Mouse (Mus musculus) liver, embryonic 12.5 days (tissue): ENCODE data around the gene Zmym5. TPM values are rescaled to one million over a fixed set of nuclear protein-coding genes. Genes with fewer than 3 reads are reported as not detected.
"Not testable (repeated sequence)": the region's sequence is repeated elsewhere in the genome, so short reads cannot be mapped to it uniquely, and the experiment has no call there.

Experiments
- ATAC-seq: fragments of 200-750 bp; cut with Nextera tagmentation; 2 replicates; pipeline ENCODE4 v1.8.0; 2017; ENCODE audit warnings: moderate number of reproducible peaks, mild to moderate bottlenecking, moderate library complexity
- H3K27ac ChIP-seq: fragments of 300-500 bp; sonication (generic); 2 replicates; pipeline ENCODE4 v1.5.1; 2016; ENCODE audit warnings: mild to moderate bottlenecking
- H3K27me3 ChIP-seq: fragments of 300-500 bp; sonication (generic); replicated peaks from 2 replicates; pipeline ENCODE4 v1.6.1; 2016; ENCODE audit warnings: mild to moderate bottlenecking, moderate library complexity
- H3K36me3 ChIP-seq: fragments of 300-500 bp; sonication (generic); 2 replicates; pipeline ENCODE4 v1.6.1; 2016; ENCODE audit warnings: mild to moderate bottlenecking, moderate library complexity
- H3K4me1 ChIP-seq: fragments of 300-500 bp; sonication (generic); 2 replicates; pipeline ENCODE4 v1.6.1; 2016
- H3K4me2 ChIP-seq: fragments of 300-500 bp; sonication (generic); 2 replicates; pipeline ENCODE4 v1.6.1; 2016; ENCODE audit warnings: mild to moderate bottlenecking, moderate library complexity
- H3K4me3 ChIP-seq: fragments of 300-500 bp; sonication (generic); 2 replicates; pipeline ENCODE4 v1.5.1; 2016; ENCODE audit warnings: mild to moderate bottlenecking, moderate library complexity
- H3K9ac ChIP-seq: fragments of 300-500 bp; sonication (generic); 2 replicates; pipeline ENCODE4 v1.6.1; 2016; ENCODE audit warnings: mild to moderate bottlenecking, moderate library complexity
- H3K9me3 ChIP-seq: fragments of 300-500 bp; sonication (generic); replicated peaks from 2 replicates; pipeline ENCODE4 v1.6.1; 2016; ENCODE audit warnings: mild to moderate bottlenecking, moderate library complexity
- WGBS: fragments of 180-500 bp; shearing (Covaris S2); methylation state at CpG from one replicate; pipeline ENCODE4 v1.1.7; 2016; ENCODE audit not compliant: insufficient replicate concordance; 5-methylcytosine and 5-hydroxymethylcytosine counted together
- polyA plus RNA-seq: library from polyadenylated mRNA; unstranded; fragments of >200 nt; fragmentation: Nextera tagmentation; extraction: Ambion mirVana; gene quantifications from 2 replicates; pipeline ENCODE4 v1.2.1, GENCODE M21; 2016

The Zmym5 gene
- polyA plus RNA-seq, 1 experiment from 2014 or later: 10.9 TPM

DNA sequence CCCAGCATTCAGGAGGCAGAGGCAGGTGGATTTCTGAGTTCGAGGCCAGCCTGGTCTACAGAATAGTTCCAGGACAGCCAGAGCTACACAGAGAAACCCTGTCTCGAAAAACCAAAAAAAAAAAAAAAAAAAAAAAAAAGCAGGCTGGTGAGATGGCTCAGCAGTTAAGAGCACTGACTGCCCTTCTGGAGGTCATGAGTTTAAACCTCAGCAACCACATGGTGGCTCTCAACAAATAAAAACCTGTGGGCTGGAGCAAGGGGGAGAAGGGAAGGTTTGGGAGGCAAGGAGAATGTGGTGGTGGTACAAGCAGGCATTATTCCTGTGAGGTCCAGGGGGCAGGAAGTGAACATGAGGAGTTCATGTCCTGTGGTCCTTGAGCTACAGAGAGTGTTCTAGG, 45.1 kb downstream of the Zmym5 start:
- H3K27ac ChIP-seq, H3K27me3 ChIP-seq, H3K4me2 ChIP-seq, H3K9ac ChIP-seq, H3K4me1 ChIP-seq, H3K4me3 ChIP-seq, H3K9me3 ChIP-seq, ATAC-seq: not testable (repeated sequence)
- 85% methylated on average over 2 of the region's 2 CpGs for WGBS
- H3K36me3 ChIP-seq: peaks cover 92% of the 10 kb centered on the region

DNA sequence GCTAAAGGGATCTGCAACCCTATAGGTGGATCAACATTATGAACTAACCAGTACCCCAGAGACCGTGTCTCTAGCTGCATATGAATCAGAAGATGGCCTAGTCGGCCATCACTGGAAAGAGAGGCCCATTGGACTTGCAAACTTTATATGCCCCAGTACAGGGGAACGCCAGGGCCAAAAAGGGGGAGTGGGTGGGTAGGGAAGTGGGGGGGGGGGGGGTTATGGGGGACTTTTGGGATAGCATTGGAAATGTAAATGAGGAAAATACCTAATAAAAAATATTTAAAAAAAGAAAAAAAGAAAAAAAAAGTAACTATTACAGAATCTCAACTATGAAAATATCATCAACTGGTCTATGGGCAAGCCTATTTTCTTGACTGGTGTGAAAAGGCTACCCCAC, 46.4 kb downstream of the Zmym5 start:
- ATAC-seq, H3K4me2 ChIP-seq, H3K4me1 ChIP-seq, H3K27ac ChIP-seq, H3K27me3 ChIP-seq, H3K4me3 ChIP-seq, H3K9me3 ChIP-seq, H3K9ac ChIP-seq: not testable (repeated sequence)
- H3K36me3 ChIP-seq: peaks cover 92% of the 10 kb centered on the region
- WGBS: 65% methylated on average over 3 of the region's 3 CpGs

DNA sequence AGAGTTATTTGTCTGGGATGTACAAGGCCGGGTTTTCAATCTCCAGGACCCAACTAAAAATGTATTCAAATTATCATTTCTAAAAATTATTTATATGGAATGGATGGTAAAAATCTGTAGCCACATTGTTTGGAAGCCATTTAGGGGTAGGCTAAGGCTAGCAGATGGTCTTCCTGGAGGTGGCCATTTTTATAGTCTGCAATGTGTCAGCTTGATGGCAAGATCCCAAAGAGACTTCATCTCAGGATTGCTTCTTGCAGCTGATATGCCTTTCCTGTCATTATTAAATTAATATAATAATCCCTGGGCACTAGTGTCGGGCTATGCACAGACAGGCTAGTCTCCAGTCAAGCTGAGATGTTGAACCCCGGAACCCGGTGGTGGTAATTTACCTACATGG, 60.2 kb downstream of the Zmym5 start:
- ATAC-seq: no peak
- Histone ChIP-seq H3K4me3 (no peak overlapping the region), H3K9me3 (no peaks in the 10 kb centered on the region), H3K9ac (no peak overlapping the region), H3K36me3 (peaks cover 75% of the 10 kb centered on the region), H3K27ac (no peak overlapping the region), H3K4me1 (peaks cover 11% of the 10 kb centered on the region), H3K27me3 (no peaks in the 10 kb centered on the region), H3K4me2 (no peak overlapping the region)
- WGBS: 96% methylated on average over 4 of the region's 4 CpGs

Other genes with a start within 250 kb of the Zmym5 start
- 6.2 and 7.2 TPM in 2 replicates for gene Cenpj, start 236.3 kb downstream of the Zmym5 start, polyA plus RNA-seq
- gene Parp4, start 236.1 kb downstream of the Zmym5 start, polyA plus RNA-seq: 1.7 and 2.8 TPM in 2 replicates
- 16.0 and 18.6 TPM in 2 replicates for gene Mphosph8, start 143.5 kb downstream of the Zmym5 start, polyA plus RNA-seq
- gene Pspc1, start 33.4 kb downstream of the Zmym5 start, polyA plus RNA-seq: 19.4 and 21.7 TPM in 2 replicates
- gene Zmym2, start 74.9 kb upstream of the Zmym5 start, polyA plus RNA-seq: 12.7 and 15.6 TPM in 2 replicates
- gene Gja3, start 246.4 kb upstream of the Zmym5 start, polyA plus RNA-seq: not detected in 2 replicates